Mouse (Mus musculus): Measurements from ENCODE around the gene E2f6.

GRCm38 (mm10) chr12:16837766-16838165, 27.0 kb downstream of the E2f6 start:
- TF ChIP-seq CTCF (IDR thresholded peaks at IDR 0.05; ENCODE audit: extremely low read depth, insufficient read depth, low read length) (no peak), POLR2A (IDR thresholded peaks at IDR 0.05; ENCODE audit: extremely low read depth, insufficient read depth, low read length) (no peak)

Data from cortical plate, adult 2 months (tissue).